Mouse (Mus musculus) intestine, postnatal 0 days (tissue): ENCODE data around the gene Ramp3. TPM values are rescaled to one million over a fixed set of nuclear protein-coding genes. Genes with fewer than 3 reads are reported as not detected.

Source experiments
- ATAC-seq: fragments of 200-750 bp; cut with Nextera tagmentation; 2 replicates; pipeline ENCODE4 v1.8.0; 2017; ENCODE audit warnings: mild to moderate bottlenecking, moderate TSS enrichment, moderate library complexity
- H3K27ac ChIP-seq: fragments of 300-500 bp; sonication (generic); 2 replicates; pipeline ENCODE4 v1.5.1; 2014; ENCODE audit warnings: mild to moderate bottlenecking, low read depth, low read length, moderate library complexity
- H3K27me3 ChIP-seq: fragments of 300-500 bp; sonication (generic); replicated peaks from 2 replicates; pipeline ENCODE4 v1.6.1; 2014; ENCODE audit warnings: low read length, mixed read lengths; ENCODE audit not compliant: control insufficient read depth, insufficient read depth
- H3K36me3 ChIP-seq: fragments of 300-500 bp; sonication (generic); 2 replicates; pipeline ENCODE4 v1.6.1; 2014; ENCODE audit warnings: mild to moderate bottlenecking, moderate library complexity; ENCODE audit not compliant: control insufficient read depth, insufficient read depth
- H3K4me1 ChIP-seq: fragments of 300-500 bp; sonication (generic); replicated peaks from 2 replicates; pipeline ENCODE4 v1.6.1; 2014; ENCODE audit warnings: antibody characterized with exemption, low read length, mixed read lengths; ENCODE audit not compliant: control insufficient read depth, insufficient read depth
- H3K4me2 ChIP-seq: fragments of 300-500 bp; sonication (generic); replicated peaks from 2 replicates; pipeline ENCODE4 v1.6.1; 2014; ENCODE audit warnings: low read depth, mild to moderate bottlenecking, moderate library complexity
- H3K4me3 ChIP-seq: fragments of 300-500 bp; sonication (generic); 2 replicates; pipeline ENCODE4 v1.5.1; 2014; ENCODE audit warnings: low read depth, low read length
- H3K9ac ChIP-seq: fragments of 300-500 bp; sonication (generic); 2 replicates; pipeline ENCODE4 v1.6.1; 2014; ENCODE audit warnings: mild to moderate bottlenecking, low read depth, low read length
- H3K9me3 ChIP-seq: fragments of 300-500 bp; sonication (generic); 2 replicates; pipeline ENCODE4 v1.6.1; 2016; ENCODE audit warnings: mixed run types; ENCODE audit not compliant: control insufficient read depth
- CTCF ChIP-seq: sonication (generic); IDR thresholded peaks from 2 replicates; pipeline ENCODE4 v1.5.1; 2016; ENCODE audit warnings: low read depth, mild to moderate bottlenecking, control low read depth, antibody characterized with exemption, moderate library complexity
- WGBS: fragments of 180-500 bp; shearing (Covaris S2); extraction: QIAGEN DNeasy Blood & Tissue Kit; methylation state at CpG from one replicate; pipeline ENCODE4 v1.1.7; 2014; 5-methylcytosine and 5-hydroxymethylcytosine counted together
- polyA plus RNA-seq: library from polyadenylated mRNA; unstranded; fragments of >200 nt; fragmentation: Nextera tagmentation; extraction: Ambion mirVana; gene quantifications from 2 replicates; pipeline ENCODE4 v1.2.1, GENCODE M21; 2015

Ramp3 gene
- polyA plus RNA-seq, 1 experiment from 2014 or later: 2.8 TPM

DNA sequence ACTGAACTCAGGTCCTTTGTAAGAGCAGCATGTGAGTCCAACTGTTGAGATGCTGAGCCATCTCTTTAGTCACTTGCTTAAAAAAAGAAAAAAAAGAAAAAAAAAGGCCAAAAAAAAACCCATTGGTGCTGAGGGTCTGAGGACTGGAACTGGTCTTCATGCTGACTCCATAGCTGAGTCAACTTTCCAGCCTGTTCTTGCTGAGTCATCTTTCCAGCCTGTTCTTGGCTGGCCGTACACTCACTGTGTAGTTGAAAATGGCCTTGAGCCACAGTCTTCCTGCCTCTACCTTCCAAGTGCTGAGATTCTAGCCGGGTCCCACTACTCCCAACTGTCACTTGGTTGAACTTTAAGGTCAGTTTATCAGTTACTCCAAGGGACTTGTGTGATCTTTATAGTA lies 8.3 kb downstream of the Ramp3 start:
- no peak overlapping the region for H3K4me3 ChIP-seq
- no peaks in the 10 kb centered on the region for H3K36me3 ChIP-seq
- no peak for ATAC-seq
- H3K27me3 ChIP-seq: no peaks in the 10 kb centered on the region
- 78% methylated on average over 2 of the region's 2 CpGs for WGBS
- H3K27ac ChIP-seq: no peak overlapping the region
- no peaks in the 10 kb centered on the region for H3K9me3 ChIP-seq
- no peaks in the 10 kb centered on the region for H3K4me1 ChIP-seq
- H3K4me2 ChIP-seq: no peak overlapping the region
- no peak overlapping the region for H3K9ac ChIP-seq
- TF ChIP-seq CTCF: no peak

DNA sequence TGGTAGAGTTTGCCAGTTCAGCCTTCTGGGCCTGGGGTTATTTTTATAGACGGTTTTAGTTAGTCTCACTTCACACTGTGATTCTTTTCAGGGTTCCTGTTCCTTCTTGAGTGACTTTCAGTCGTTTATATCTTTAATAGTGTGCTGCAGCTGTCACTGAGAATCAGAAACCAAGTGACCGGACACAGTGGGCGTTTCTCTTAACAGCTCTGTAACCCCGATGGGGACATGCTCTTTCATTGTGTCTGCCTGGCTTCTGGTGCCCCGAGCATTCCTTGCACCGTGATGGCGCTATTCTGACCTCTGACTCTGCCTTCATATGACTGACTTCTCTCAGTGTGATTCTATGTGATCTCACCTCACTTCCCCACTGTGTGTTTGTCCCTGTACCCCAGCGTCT lies 10.7 kb downstream of the Ramp3 start:
- Histone ChIP-seq H3K4me1 (no peaks in the 10 kb centered on the region), H3K9me3 (no peaks in the 10 kb centered on the region), H3K4me2 (no peak overlapping the region), H3K27me3 (no peaks in the 10 kb centered on the region), H3K36me3 (no peaks in the 10 kb centered on the region), H3K27ac (no peak overlapping the region), H3K4me3 (no peak overlapping the region), H3K9ac (no peak overlapping the region)
- 59% methylated on average over 9 of the region's 9 CpGs for WGBS
- ATAC-seq: no peak
- no peak for TF ChIP-seq CTCF

DNA sequence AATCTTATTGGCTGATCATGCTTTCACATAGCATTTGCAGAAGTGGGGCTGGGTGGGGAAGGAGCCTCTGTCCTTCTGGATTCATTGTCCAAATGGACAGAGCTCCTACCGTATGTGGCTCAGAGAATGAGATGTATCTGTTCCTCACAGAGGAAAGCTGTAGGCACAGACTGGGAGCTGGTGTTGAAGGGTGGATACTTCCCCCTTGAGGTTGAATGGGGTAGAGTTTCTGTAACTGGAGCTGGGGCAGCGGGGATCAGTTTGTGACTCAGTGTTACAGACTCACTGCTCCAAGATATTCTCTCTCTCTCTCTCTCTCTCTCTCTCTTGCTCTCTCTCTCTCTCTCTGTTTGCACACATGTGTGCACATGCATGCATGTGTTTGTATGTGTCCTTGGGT lies 11.7 kb downstream of the Ramp3 start:
- no peaks in the 10 kb centered on the region for H3K27me3 ChIP-seq
- no peak overlapping the region for H3K4me2 ChIP-seq
- H3K36me3 ChIP-seq: no peaks in the 10 kb centered on the region
- H3K9me3 ChIP-seq: no peaks in the 10 kb centered on the region
- no peaks in the 10 kb centered on the region for H3K4me1 ChIP-seq
- no peak overlapping the region for H3K27ac ChIP-seq
- TF ChIP-seq CTCF: peak; percentile 27; the same call in 1 of the 2 replicates
- 54% methylated on average over 2 of the region's 2 CpGs for WGBS
- ATAC-seq: no peak
- no peak overlapping the region for H3K4me3 ChIP-seq
- H3K9ac ChIP-seq: no peak overlapping the region

DNA sequence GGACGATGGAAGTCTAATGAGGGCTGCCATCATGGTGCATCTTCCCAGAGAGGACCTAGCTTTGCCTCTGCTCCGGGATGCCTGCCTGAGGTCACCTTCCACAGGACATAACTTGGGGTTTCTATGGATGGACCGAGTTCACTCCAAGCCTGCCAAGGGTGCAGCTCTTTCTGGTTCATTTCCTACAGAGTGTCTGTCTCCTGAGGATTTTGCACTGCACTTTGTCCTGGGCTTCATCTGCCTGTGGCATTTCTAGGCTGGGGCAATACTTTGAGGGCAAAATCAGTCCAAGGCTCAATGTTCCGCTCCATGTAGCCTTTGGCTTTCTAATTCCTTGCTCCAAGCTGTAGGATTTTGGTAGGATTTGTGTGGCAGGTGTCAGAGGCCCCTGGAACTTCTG lies 12.5 kb downstream of the Ramp3 start:
- no peak for ATAC-seq
- Histone ChIP-seq H3K27me3 (no peaks in the 10 kb centered on the region), H3K4me3 (no peak overlapping the region), H3K27ac (no peak overlapping the region), H3K9me3 (no peaks in the 10 kb centered on the region), H3K36me3 (no peaks in the 10 kb centered on the region), H3K4me1 (no peaks in the 10 kb centered on the region), H3K4me2 (no peak overlapping the region), H3K9ac (no peak overlapping the region)
- 83% methylated on average over 4 of the region's 4 CpGs for WGBS
- TF ChIP-seq CTCF: no peak

DNA sequence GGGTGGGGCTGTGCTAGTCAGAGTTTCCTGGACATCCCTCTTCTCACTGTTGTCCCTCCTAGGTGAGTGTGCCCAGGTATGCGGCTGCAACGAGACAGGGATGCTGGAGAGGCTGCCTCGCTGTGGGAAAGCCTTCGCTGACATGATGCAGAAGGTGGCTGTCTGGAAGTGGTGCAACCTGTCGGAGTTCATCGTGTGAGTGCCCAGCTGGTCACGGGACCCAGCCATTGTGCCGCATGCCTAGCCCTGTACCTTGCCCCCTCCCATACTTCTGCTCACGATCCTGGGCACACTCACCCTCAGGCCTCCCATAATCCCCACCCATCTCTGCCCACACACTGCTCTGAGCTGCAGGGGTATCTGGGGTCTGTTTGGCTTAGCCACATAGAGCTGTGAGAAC lies 16.4 kb downstream of the Ramp3 start:
- H3K4me3 ChIP-seq: no peak overlapping the region
- no peak overlapping the region for H3K4me2 ChIP-seq
- no peak overlapping the region for H3K27ac ChIP-seq
- no peaks in the 10 kb centered on the region for H3K27me3 ChIP-seq
- no peak overlapping the region for H3K9ac ChIP-seq
- no peaks in the 10 kb centered on the region for H3K9me3 ChIP-seq
- H3K4me1 ChIP-seq: no peaks in the 10 kb centered on the region
- no peak for TF ChIP-seq CTCF
- 82% methylated on average over 9 of the region's 9 CpGs for WGBS
- no peak for ATAC-seq
- H3K36me3 ChIP-seq: no peaks in the 10 kb centered on the region

DNA sequence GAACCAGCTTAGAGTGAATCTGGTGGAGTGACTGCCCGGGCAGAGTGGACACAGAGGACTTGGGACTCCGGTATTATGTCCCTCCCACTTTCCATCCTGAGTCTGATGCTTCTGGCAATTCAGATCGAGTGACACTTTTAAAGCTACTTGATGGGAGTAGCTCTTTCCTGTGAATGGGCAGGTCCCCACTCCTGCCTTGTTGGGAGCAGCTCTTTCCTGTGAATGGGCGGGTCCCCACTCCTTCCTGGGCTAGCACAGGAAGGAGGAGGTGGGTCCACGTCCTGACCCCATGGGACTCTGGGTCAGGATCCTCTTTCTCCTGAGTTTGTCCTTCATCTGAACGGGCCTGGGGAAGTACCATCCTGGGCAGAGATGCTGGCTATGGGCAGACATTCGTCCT lies 17.1 kb downstream of the Ramp3 start:
- H3K36me3 ChIP-seq: no peaks in the 10 kb centered on the region
- WGBS: 61% methylated on average over 7 of the region's 7 CpGs
- no peaks in the 10 kb centered on the region for H3K9me3 ChIP-seq
- H3K27me3 ChIP-seq: no peaks in the 10 kb centered on the region
- H3K4me3 ChIP-seq: no peak overlapping the region
- no peak for ATAC-seq
- H3K4me1 ChIP-seq: no peaks in the 10 kb centered on the region
- no peak overlapping the region for H3K4me2 ChIP-seq
- no peak for TF ChIP-seq CTCF
- H3K27ac ChIP-seq: no peak overlapping the region
- H3K9ac ChIP-seq: no peak overlapping the region

DNA sequence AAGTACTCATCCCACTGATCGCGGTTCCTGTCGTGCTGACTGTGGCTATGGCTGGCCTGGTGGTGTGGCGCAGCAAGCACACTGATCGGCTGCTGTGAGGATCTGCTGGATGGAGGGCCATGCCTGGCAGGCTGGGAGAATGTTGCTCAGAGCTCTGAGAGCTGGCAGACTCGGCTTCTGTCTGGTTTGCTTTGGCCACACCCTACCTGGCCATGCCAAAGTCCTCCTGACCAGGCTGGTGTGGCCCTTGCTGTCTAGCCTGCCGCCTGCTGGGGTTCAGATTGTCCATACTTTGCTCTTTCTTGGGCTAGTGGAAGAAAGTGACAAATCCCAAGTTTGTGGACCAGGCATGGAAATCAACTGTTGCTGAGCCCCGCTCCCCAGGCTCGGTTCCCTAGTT lies 18.3 kb downstream of the Ramp3 start:
- no peak for ATAC-seq
- H3K9me3 ChIP-seq: no peaks in the 10 kb centered on the region

More for the DNA sequence above, 18.3 kb downstream of the Ramp3 start:
- Histone ChIP-seq H3K4me2 (no peak overlapping the region), H3K4me1 (no peaks in the 10 kb centered on the region), H3K27ac (no peak overlapping the region), H3K9ac (no peak overlapping the region), H3K36me3 (no peaks in the 10 kb centered on the region), H3K27me3 (no peaks in the 10 kb centered on the region), H3K4me3 (no peak overlapping the region)
- 75% methylated on average over 9 of the region's 9 CpGs for WGBS
- 0 out of 2 replicates have a peak, but pooled peaks have one; percentile 12 for TF ChIP-seq CTCF
